Mouse (Mus musculus) stomach, postnatal 0 days (tissue): ENCODE results near the gene Pofut2.

ENCODE experiments used
- CTCF ChIP-seq: IDR thresholded peaks from 2 replicates; pipeline ENCODE4 v1.5.1; 2016; ENCODE audit warnings: antibody characterized with exemption, low read depth, mild to moderate bottlenecking, moderate library complexity
- EP300 ChIP-seq: optimal IDR thresholded peaks from 2 replicates; pipeline ENCODE3; 2016; ENCODE audit warnings: antibody characterized with exemption

DNA sequence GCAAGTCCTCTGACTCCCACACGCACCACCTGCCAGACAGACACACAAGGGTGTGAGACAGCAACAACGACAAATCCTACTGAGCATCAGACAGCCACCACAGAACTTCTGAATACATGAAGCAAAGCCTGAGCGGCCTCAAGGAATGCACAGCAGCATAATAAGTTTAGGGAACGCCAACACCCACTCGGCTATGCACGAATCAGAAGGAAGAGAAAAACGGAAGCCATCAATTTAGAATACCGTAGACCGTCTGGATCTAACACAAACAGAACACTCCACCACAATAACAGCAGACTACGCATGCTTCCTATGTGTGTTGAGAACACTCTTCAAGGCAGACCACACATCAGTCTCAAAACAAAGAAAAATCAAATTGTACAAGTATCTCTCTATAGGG lies 50.0 kb downstream of the Pofut2 start:
- TF ChIP-seq CTCF (no peak), EP300 (no peak)
